Mouse (Mus musculus): ENCODE results near the gene Nono. TPM values are rescaled to one million over a fixed set of nuclear protein-coding genes. Genes with fewer than 3 reads are reported as not detected.

Gene Nono
- polyA plus RNA-seq, 1 experiment from 2014 or later: 459 TPM

Other genes with a start within 250 kb of the Nono start
- gene Snx12, start 206.8 kb upstream of the Nono start, polyA plus RNA-seq (2015; fragmentation: Nextera tagmentation; extraction: Ambion mirVana): 42.9 and 48.8 TPM in 2 replicates
- gene Foxo4, start 174.8 kb upstream of the Nono start, polyA plus RNA-seq (2015; fragmentation: Nextera tagmentation; extraction: Ambion mirVana): 1.1 and 1.2 TPM in 2 replicates
- gene Gm614, start 165.3 kb upstream of the Nono start, polyA plus RNA-seq (2015; fragmentation: Nextera tagmentation; extraction: Ambion mirVana): not detected in 2 replicates
- gene Il2rg, start 161.1 kb upstream of the Nono start, polyA plus RNA-seq (2015; fragmentation: Nextera tagmentation; extraction: Ambion mirVana): 4.3 and 7.1 TPM in 2 replicates
- not detected in 2 replicates for gene Gm20489, start 160.3 kb upstream of the Nono start, polyA plus RNA-seq (2015; fragmentation: Nextera tagmentation; extraction: Ambion mirVana)
- 21.6 and 28.6 TPM in 2 replicates for gene Med12, start 155.3 kb upstream of the Nono start, polyA plus RNA-seq (2015; fragmentation: Nextera tagmentation; extraction: Ambion mirVana)
- gene Nlgn3, start 130.2 kb upstream of the Nono start, polyA plus RNA-seq (2015; fragmentation: Nextera tagmentation; extraction: Ambion mirVana): 53.6 and 55.8 TPM in 2 replicates
- gene Gjb1, start 52.9 kb upstream of the Nono start, polyA plus RNA-seq (2015; fragmentation: Nextera tagmentation; extraction: Ambion mirVana): 0.29 and 0.60 TPM in 2 replicates
- 61.9 and 63.1 TPM in 2 replicates for gene Zmym3, start 8.5 kb upstream of the Nono start, polyA plus RNA-seq (2015; fragmentation: Nextera tagmentation; extraction: Ambion mirVana)
- 1.8 and 2.6 TPM in 2 replicates for gene Itgb1bp2, start 19.8 kb downstream of the Nono start, polyA plus RNA-seq (2015; fragmentation: Nextera tagmentation; extraction: Ambion mirVana)
- 17.4 and 19.4 TPM in 2 replicates for gene Taf1, start 103.4 kb downstream of the Nono start, polyA plus RNA-seq (2015; fragmentation: Nextera tagmentation; extraction: Ambion mirVana)
- gene Ogt, start 210.7 kb downstream of the Nono start, polyA plus RNA-seq (2015; fragmentation: Nextera tagmentation; extraction: Ambion mirVana): 231 and 232 TPM in 2 replicates